Mouse (Mus musculus) thymus, postnatal 14 days (tissue): Measurements from ENCODE around the gene Hjurp.

Source experiments
- DNase-seq: peaks from one replicate; pipeline ENCODE4 v3.0.0; 2021

Gene Hjurp

DNA sequence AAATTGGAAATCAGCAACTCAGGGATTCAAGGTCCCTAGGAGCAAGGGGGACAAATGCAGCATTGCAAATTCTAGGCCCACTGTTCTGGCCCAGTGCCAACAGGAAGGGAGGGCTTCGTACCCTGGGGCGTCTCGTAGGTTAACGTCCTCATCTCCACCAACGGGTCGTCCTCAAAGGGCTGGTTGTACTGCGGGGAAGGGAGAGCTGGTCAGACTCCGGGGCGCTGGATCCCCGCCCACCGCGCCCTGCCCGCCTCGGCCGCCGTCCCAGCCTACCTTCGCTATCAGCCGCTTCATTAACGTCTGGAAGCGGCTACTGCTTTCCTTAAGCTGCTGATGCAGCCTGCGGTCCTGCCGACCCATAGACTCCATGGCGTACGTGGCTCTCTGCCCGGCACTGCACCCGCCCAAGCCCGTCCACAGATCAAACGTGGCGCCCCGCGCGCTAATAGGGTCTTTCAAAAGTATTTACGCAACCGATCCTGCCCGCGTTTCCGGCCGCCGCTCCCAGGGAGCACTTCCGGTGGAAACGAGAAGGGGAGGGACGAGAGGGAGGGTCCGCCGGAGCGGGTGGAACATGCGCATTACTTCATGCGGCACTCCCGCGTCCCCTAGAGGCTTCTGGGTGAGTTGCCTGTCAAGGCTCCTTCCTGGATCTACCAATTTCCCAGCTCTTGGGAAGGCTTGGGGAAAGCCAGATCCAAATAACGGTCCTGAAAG is at the start of gene Hjurp, which contains the start of gene Trpm8:
Gene Hjurp, minus strand, starts transcription at position 536 of the 720 bp plus-strand sequence.
Gene Trpm8, plus strand, starts transcription at position 564 of the 720 bp plus-strand sequence.
- peak; percentile 100 for DNase-seq

DNA sequence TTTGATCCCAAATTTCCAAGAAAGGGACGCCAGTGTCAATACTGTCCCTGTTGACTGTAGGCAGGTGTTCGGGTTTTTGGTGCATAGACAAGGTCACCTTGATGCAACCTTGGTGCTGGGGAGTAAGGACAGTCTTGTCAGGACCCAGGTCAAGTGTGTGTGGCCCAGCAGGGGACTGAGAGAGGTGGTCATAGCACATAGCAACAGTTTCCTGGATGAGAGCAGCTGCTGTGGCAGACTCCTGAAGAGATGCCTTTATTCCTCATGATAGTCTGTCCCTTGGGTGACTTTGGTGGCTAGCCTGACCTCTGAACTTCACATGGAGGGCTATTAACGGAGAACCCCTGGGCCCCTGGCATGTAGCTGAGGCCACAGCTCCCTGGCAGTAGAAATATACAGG is 45.7 kb upstream of the Hjurp start:
- no peak for DNase-seq

DNA sequence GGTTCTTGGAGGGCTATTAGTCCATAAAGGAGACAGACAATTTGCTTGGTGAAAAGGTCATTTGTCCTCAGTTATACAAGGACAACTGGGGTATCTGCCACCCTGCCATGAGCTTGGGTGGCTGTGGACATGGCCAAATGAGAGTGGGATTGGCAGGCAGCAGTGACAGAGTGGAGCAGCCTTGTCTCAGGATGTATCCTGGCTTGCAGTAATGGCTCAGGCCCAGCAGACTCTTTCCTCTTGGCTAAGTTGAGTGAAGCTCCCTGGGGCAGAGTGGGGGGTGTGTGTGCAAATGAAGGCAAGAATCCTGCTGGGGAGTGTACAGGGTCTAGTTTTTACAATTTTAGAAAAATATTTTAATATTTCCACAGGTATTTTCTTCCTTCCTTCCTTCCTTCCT is 44.7 kb upstream of the Hjurp start:
- DNase-seq = no peak

DNA sequence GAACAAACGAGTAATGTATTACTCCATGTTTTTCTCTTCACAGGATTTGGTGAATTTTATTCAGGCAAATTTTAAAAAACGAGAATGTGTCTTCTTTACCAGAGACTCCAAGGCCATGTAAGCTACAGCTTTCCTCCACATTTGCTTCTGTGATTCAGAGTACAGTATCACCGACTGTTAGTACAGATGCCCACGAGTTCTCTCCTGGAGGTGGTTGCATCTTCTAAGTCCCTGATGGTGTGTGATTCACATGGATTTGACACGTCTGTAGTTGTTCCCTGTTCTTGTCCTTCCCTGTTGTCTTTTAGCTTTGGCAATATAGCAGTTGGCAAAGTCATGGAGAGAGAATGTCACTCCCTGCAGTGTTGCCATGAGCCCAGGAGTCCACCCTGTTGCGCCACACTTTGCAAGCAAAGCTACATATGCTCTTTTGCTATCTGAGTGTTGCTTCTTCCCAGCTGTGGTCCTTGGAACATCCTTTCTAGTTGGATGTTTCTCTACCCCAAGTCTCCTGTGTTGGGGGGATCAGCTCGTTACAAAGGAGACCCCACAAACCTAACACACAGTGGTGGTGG is 43.5 kb upstream of the Hjurp start:
- no peak for DNase-seq

DNA sequence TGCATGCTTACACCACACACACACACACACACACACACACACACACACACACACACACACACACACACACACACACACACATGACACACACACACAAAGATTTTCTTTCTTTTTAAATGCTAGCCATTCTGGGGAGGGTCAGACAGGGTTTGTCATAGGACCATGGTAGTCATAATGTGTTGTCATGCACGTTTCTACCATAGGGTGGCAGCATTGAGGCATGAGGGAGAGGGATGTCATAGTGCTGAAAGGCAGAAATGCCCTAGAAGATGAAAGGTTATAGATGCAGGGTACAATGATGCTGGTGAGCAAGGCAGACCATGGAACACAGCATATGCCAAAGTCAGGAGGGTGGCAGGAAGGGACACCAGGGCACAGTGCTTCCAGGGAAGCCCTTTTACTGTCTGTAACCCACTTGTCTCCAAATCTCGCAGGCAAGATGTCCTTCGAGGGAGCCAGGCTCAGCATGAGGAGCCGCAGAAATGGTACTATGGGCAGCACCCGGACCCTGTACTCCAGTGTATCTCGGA is 41.2 kb upstream of the Hjurp start:
- DNase-seq = peak; percentile 70

DNA sequence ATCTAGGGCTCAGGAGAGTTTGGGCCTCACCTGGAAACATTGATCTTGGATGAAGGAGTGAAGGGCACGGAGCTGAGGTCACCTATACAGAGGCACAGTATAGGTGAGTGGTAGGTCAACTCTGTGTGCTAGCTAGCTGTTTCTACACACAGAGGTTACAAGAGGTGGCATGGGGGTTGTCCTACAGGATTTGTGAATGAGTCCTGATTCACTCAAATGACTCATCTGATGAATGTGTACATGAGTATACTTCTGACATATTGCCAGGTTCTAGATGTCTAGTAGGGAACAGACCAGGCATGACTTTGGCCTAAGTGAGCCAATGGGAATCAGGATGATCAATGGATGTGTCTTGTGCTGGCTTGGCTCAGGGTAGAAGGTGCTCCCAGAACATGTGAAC is 39.8 kb upstream of the Hjurp start:
- no peak for DNase-seq

DNA sequence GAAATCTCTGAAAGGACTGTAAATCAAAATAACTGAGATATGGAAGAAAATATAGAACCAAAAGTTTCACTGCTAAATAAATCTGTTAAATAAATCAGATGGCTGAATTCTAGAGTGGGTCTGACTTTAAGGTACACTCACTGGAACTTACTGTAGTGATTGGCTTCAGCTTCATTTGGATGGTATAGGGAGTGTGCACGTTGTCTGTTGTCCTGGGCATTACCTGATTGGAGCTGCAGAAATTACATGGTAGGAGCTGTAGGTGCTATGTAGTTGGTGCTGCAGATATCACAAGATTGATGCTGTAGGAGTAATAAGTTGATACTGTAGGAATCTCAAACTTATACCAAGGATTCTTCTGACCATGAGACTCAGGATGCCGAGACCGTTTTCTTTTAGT is 32.9 kb upstream of the Hjurp start:
- DNase-seq = no peak

DNA sequence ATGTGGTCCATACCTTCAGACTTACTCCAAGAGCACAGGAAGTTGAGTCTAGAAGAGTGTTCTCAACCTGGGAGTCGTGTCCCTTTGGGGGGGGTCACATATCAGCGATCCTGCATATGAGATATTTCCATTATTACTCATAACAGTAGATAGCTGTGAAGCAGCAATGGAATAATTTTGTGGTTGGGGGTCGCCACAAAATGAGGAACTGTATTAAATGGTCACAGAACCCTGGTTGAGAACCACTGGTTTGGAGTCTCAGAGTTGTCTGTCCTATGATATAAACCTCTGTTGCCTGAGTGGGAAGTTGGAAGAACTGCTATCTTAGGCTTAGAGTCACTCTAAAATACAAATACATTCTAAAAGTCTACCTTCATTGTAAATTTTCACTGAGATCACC is 32.5 kb upstream of the Hjurp start:
- DNase-seq = no peak

DNA sequence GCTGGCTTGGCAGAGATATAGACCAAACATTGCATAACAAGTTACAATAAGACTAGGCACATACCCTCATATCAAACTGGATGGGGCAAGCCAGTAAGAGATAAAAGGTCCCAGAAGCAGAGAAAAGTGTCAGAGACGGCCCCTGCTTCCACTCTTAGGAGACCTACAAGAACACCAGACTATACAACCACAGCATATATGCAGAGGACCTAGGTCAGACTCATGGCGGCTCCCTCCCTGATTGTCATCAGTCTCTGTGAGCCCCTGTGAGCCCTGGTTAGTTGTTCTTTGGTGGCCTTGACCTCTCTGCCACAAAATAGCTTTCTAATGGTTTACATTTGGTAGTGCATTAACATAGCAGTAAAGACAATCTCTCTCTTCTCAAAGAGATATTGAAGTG is 31.6 kb upstream of the Hjurp start:
- no peak for DNase-seq

DNA sequence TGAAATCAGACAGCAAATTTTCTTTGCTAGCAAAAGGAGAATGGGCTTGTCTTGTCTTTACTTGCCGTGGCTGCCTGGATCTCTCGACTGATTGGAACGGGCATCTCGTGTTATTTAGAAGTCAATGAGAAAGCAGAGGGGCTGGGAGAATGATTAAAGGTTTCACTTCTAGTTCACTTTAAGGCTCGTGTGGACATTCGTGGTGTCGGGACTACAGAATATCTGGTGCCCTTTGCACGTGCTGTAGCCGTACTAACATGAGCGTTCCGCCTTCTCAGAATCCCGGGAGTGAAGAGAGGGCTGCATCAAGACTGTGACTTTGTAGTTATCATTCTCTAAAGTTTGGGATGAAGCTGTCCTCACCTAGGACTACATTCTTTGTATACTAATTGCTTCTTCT is 29.7 kb upstream of the Hjurp start:
- DNase-seq = no peak

DNA sequence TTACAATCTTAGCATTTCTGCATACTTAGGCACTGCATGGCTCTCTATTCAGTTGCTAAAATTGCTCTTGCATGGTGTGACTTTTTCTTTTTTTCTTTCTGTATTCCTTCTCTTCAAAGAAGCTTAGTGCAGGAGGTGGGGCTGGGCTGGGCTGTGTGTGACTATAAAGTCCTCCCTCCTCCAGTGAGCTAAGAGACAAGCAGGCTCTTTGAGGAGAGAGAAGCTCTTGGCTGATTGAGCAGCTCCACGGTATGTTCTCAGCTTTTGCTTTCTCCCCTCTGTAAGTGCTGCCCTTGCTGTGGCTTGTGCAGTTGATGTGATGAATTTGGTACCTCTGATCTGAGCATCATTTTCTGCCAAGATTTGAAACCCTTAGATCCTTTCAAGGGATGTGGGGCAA is 29.1 kb upstream of the Hjurp start:
- no peak for DNase-seq

DNA sequence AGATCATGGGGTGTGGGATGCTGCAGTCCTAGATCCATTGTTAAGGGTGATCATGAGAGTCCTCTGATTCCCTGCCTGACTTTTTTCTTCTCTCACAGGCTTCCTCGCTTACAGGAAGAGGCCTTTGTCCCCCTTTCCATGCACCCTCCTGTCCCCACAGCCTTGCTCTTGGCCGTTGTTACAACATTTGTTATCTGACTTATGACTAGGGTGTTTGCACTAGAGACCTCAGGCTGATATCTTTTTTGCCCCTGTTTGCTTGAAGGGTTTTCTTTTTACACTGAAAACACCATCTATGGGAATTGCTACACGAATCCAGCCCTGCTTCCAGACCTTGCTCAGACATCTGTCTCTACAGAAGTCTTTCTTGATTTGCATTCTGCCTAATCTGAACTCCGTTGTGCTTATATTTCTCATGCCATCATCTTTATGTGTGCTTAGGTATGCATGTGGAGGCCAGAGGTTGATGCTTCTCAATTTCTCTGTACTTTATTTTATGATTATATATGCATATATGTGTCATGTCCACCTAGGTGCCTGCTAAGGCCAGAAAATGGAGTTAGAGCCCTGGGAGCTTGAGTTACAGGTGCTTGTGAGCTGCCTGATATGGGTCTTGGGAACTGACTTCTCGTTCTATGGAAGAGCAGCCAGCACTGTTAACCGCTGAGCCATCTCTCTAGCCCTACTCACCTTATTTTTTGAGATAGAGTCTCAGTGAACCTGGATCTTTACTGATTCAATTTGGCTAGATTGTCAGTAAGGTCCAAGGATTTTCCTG is 27.8 kb upstream of the Hjurp start:
- DNase-seq = no peak

DNA sequence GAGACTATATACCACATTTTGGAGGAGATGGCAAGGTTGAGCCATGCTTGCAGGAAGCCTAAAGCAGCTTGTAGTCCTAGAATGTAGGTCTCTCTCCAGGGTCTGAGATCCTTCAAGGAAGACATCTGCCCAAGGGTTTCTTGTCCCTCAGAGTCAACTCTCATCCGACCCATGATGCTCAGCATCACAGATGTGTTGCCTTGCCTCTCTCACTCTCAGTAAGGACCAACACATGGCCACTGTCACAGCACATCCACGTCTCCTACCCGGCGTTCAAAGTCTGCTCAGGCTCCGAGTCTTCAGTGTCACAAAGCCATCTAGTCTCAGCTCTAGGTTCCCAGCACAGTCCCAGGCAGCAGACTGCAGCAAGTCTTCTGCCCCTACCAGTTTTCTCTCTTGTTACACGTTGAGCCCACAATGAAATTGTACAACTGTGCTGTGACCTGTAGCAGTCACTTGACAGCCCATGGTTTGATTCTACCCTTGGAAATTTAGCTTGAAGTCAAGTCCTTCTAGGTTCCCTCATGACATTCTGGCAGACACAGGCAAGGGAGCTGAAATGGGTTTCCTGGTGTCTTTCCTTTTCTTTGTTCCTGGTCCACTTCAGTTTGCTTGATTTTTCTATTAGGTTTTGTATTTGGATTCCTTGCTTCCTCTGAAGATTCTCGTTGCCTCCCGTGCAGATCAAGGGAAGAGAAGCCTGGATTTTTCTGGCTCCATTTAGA is 27.0 kb upstream of the Hjurp start:
- DNase-seq = no peak

DNA sequence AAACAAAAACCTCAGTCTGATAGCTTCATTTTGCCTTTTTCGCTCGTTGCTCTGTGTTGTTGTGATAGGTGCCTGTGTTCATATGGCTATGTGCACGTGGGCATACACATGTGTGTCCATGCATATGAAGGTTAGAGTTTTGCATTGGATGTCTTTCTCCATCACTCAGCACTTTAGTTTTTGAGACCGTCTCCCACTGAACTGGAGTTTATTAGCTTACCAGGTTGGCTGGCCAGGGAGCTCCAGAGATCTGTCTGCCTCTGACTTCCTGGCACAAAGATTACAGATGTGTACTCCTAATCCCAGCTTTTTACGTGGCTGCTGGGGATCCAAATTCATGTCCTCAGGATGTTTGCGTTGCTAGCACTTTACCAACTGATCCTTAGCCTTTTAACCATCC is 26.3 kb upstream of the Hjurp start:
- no peak for DNase-seq

DNA sequence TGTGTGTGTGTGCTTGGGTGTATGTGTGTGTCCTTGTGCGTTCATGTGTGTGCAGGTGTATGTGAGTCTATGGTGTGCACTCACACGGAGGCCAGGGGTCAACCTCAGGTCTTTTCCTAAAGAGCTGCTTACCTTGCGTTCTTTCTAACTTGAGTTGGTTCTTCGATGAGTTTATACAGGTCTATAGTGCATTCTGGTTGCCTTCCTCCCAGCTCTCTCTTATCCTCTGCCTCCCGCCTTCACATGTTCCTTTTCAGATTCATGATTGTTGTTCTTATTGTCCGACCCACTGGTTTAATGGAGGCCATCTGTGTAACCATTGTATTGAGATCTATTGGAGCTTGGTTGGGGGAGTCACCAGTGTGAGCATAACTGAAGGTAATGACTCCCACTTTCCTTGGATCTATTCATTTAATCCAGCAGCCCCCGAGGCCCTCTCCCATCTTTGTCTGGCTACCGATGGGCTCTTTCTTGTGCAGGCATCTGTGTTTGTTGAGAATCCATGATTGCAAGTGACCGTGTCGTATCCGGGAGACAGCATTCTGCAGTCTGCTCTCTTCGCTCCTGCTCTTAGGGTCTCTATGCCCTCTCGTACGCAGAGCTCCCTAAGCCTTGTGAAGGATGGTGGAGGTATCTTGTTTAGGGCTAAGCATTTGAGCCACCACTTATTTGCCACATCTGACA is 24.8 kb upstream of the Hjurp start:
- no peak for DNase-seq

DNA sequence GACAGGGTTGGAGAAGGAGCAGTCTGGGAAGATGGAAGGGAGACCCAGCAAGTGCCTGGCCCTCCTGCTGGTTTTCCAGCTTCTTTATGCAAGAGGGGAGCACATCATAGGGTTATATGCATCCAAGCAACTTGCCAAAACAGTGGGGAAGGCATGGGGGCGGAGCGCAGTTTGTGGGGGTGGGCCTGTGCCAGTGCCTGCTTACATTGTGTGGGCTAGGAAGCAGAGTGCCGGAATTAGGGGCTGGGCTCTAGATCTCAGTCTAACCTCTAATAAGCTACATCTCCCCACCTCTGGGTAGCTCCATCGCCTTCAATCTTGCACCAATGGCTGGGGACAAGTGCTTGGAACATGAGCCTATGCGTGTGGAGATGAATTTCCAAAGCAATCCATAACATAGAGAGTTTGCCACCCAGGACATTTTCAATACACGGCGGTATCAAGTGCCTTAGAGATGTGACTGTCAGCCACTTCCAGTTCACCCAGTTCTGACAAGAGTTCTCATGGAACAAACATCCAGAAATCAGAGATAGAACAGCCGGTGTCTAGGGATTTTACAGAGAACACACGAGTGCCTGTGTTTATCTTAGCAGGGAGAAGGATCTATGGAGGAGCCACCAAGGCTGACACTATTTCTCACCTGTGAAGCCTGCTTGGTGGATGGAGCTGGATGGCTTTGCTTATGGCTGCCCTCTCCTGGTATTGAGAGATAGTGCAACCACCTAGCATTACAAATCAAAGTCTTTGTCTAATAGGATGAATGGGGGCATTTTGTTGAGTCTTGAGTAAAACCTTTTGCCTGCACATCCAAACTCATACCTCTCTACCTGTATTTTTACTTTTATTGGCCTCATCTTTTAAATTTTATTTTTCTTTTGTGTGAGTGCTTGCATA is 23.9 kb upstream of the Hjurp start:
- no peak for DNase-seq

DNA sequence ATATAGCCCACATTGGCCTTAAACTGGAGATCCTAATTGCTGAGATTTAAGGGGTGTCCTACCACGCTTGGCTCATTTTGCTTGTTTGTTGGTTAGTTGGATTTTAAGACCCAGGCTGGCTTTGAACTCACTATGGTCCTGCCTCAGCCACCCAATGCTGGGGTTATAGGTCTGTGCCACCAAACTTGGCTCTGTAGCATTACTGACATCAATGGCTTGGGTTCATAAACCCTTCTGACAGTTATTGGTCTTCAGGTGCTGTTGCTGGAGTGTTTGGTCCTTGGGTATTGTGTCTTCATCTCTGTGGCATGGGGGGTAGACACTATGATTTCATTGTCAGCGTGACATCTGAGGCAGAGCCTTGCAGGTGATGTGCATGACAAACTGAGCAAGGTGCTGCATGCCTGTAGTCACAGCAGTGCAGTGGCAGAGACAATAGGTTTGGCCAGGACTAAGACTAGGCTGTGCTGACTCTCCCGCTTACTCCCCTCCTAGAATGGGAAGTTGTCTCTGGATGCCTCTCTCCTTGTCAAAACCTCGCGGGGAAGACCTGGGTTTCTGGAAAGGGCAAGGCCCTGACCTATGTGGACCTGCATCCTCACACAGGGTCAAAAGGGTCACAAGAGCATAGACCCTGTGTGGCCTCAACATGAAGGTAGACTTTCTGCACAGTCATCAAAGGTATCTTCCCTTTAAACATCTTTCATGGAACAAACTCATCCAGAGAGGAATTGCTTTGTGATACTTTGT is 23.0 kb upstream of the Hjurp start:
- DNase-seq = no peak

DNA sequence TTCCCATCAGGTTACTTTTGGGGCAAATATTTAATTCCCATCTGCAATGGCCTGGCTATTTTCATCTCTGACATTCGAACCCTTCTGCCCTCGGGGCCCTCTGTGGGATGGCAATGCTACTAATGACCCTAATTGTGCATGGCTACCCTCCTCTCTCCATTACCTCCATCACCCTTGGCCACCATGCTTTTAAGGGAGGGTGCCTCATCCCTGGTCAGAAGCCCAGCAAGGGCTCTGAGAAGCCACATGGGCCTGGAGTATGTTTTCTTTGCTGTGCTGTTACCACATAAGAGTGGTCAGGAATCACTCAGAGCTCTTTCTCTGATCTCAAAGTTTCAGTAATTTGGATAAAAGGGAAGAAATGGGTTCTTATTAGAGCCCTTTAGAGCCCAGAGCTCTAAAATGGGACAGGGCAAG is 22.1 kb upstream of the Hjurp start:
- DNase-seq = no peak

DNA sequence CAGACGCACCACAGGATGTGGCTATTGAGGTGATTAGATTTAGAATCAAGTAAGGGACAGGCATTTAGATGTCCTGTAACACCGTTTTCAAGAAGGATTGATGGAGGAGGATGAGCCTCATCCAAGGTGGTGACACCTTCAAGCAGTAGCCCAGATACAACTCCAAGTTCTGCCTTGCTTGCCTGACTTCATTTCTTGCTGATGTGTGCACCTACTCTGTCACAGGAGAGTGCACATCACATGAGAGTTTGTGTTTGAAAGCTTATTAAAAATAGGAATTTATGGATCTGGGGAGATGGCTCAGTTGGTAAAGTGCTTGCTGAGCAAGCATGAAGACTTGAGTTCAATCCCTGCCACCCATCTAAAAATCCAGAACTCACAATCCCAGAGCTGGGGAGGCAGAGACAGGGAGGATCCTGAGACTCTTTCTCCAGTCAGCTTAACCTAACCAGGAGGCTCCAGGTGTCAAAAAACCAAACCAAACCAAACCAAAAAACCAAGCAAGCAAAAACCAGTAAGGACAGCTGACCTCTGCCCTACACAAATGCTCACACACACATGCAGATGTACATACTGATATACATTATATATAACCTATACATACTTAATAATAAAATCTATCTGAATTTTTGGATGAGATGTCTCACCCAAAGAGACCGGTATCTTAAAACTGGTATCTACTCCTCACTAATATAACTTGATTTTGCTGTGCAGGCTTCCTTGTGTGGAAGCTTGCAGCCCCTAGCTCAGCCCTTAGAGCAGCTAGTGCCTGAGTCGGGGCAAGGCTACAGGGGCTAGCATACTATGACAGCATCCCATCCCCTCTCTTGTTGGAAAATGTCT is 21.5 kb upstream of the Hjurp start:
- no peak for DNase-seq
